Mouse (Mus musculus): ENCODE data around the gene Fam189b. TPM values are rescaled to one million over a fixed set of nuclear protein-coding genes. Genes with fewer than 3 reads are reported as not detected.

The Fam189b gene
- polyA plus RNA-seq, 2 experiments from 2014 or later: 158 to 168 TPM

DNA sequence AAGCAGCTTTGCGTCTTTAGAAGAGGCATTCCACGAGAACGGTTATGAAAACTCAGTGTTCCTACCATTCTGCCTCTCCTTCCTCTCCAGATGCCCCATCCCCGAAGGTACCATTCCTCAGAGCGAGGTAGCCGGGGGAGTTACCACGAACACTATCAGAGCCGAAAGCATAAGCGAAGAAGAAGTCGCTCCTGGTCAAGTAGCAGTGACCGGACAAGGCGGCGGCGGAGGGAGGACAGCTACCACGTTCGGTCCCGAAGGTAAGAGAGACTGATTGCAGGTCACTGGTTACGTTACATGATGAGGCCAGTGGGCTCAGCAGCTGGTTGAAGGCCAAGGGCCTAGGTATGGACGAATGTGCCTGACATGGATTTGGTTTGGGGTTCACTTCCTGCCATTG, 16.0 kb upstream of the Fam189b start:
- ATAC-seq: no peak

DNA sequence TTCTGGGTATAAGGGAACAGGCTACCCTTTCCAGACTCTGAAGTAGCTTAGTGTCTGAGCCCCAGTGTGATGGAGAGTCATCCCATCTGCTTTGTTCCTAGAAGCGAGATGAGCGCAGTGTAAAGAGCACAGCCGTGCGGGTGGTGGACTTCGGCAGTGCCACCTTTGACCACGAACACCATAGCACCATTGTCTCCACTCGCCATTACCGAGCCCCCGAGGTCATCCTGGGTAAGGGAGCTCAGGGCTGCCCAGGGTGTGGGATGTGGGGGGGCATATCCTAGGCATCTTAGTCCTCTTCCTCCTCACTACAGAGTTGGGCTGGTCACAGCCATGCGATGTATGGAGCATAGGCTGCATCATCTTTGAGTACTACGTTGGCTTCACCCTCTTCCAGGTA, 8.1 kb upstream of the Fam189b start:
- ATAC-seq: no peak

DNA sequence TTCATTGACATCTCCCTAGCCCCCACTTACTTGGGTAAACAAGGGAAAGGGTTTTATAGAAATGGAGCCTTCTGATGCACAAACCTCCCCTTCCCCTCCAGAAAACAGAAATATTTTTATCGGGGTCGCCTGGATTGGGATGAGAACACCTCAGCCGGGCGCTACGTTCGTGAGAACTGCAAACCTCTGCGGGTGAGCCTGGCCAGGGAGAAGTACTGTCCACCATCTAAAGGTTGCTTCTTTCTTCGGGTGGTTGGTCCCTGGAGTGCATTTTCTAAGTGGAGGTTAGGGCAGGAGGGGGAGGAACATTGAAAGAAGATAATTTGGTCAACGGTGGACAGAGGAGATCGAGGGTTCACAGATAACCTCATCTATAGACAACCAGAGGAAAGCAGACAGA, 7.4 kb upstream of the Fam189b start:
- ATAC-seq: no peak

GRCm38 (mm10) chr3:89176421-89176820, 6.5 kb upstream of the Fam189b start:
- no peak for ATAC-seq

GRCm38 (mm10) chr3:89177242-89178106, 5.5 kb upstream of the Fam189b start, which contains the start of gene Scamp3:
Gene Scamp3 (plus strand): TSS chr3:89177473.
- ATAC-seq: peak; percentile 97

- no peak for ATAC-seq
Measured at GRCm38 (mm10) chr3:89178107-89178385, 4.9 kb upstream of the Fam189b start.

GRCm38 (mm10) chr3:89179056-89179455, 3.9 kb upstream of the Fam189b start:
- no peak for ATAC-seq

DNA sequence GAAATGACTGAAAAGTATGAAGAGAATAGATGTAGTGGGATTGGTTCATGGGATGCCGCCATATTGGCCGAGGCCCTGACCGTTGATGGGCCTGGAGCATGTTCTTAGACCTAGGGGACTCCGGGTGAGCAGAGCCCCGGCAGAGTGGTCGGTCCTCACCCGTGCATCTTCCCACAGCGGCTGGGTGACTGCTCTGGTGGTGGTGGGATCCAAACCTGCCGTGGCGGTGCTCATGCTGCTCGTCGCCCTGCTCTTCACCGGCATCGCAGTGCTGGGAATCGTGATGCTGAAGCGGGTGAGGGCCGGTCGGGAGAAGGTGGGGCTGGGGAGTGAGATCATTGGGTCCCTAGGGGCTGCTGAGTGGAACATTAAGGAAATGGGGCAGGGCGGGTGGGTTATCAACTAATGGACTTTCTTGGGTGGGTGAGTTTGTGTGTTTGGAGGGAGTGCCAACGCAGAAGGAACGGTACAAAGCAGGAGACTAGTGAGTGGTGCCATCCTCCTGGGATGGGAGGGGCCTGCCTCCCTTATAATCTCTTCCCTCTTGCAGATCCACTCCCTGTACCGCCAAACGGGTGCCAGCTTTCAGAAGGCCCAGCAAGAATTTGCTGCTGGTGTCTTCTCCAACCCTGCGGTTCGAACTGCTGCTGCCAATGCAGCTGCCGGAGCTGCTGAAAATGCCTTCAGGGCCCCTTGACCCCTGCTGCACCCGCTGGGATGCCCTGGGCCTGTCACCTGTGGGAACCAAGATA, 1.0 kb upstream of the Fam189b start:
- ATAC-seq: no peak

DNA sequence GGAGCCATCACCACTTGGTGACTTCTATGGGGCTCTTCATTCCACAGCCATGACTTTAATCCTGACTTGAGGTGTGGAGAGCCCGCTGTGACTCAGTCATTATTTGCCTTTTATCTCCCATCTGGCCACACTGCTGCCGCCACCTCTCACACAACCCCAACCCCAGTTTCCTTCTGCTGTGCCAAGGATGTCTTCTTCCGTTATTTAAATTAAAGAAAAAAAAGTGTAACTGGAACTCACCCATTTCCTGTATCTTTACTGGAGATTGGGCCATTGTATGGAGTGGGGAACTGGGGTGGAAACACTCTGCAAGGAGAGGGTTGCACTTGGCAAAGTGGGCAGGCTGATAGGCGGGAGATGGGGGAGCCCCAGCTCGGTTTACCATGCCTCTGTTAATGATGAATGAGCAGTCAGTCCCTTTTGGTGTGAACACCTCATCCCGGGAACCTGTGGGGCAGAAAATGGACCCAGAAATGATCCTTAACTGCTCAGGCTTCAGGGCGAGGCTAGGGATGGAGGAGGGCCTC, 349 bp upstream of the Fam189b start:
- peak; percentile 17 for ATAC-seq

DNA sequence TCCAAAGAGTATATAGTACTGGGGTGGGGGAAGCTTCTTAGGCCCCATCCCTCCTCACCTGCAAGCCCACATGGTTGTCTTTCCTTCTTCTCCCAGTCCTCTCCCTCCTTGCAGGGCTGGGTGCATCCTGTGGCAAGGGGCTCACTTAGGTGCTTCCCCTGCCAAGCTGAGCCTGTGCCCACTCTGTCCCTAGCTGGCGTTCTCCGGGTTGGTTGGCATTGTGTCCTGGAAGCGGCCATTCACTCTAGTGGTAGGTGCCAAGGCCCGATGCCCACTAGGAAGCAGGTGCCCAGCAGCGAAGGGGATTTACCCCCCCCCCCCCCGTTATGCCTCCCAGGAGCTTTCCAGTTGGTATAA, 994 bp downstream of the Fam189b start:
- ATAC-seq: no peak

DNA sequence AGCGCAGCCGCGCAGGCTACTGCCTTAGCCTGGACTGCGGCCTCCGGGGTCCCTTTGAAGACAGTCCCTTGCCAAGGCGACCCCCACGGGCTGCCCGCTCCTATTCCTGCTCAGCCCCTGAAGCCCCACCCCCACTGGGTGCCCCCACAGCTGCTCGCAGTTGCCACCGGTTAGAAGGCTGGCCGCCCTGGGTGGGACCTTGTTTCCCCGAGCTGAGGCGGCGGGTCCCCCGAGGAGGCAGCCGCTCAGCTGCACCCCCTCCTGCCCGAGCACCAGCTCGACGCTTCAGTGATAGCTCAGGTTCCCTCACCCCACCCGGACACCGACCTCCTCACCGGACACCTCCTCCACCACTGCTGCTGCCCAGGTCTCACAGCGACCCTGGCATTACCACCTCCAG, 4.3 kb downstream of the Fam189b start:
- no peak for ATAC-seq

DNA sequence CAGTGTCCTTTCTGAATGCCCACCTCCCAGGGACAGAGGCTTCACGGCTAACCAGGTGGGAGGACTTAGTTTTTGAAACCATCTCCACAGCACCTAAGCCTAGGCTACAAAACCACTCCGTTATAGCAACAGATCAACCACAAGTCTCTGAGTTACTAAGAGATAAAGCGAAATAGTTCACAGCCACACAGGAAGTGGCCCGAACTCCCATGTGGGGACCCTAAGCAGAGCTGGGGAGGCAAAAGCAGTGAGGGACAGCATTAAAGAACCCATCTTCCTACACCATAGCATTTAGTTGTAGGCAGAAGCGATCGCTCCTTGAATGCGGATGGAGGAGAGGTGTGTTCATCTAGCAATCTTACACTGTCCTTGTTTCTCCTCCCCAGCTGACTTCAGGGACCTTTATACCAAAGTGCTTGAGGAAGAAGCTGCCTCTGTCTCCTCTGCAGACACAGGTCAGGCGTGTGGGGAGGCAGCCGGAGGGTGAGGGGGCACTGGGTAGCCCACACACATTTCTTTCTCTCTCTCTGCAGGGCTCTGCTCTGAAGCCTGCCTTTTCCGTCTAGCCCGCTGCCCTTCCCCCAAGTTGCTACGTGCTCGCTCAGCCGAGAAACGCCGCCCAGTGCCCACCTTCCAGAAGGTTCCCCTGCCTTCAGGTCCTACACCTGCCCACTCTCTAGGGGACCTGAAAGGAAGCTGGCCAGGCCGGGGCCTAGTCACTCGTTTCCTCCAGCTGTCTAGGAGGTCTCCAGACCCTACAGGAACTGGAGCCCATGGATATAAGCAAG, 4.9 kb downstream of the Fam189b start:
- peak; percentile 48 for ATAC-seq

DNA sequence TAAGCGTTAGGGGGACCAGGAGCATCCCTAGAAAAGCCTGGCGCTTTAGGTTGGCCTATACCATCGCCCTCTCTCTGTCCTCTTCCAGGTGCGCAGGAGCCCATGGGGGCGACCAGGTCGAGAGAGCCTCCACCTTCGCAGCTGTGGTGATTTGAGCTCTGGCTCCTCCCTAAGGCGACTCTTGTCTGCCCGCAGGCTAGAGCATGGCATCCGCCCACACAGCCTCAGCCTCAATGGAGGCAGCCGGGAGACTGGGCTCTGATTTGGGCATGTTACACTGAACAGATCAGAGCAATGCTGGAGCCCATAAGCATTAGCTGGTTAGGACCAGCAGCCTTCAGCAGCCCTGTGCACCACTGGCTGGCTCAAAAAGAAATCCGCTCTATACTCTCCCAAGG, 5.5 kb downstream of the Fam189b start:
- ATAC-seq: peak; percentile 42

- peak; percentile 67 for ATAC-seq
Measured at GRCm38 (mm10) chr3:89190436-89190835, 7.5 kb downstream of the Fam189b start.

- ATAC-seq: no peak
Measured at GRCm38 (mm10) chr3:89193351-89193750, 10.4 kb downstream of the Fam189b start.

GRCm38 (mm10) chr3:89193853-89194252, 10.9 kb downstream of the Fam189b start:
- peak; percentile 28 for ATAC-seq

GRCm38 (mm10) chr3:89195979-89196877, 13.3 kb downstream of the Fam189b start:
- peak; percentile 86 for ATAC-seq

GRCm38 (mm10) chr3:89199839-89200238, 16.9 kb downstream of the Fam189b start:
- ATAC-seq: no peak

DNA sequence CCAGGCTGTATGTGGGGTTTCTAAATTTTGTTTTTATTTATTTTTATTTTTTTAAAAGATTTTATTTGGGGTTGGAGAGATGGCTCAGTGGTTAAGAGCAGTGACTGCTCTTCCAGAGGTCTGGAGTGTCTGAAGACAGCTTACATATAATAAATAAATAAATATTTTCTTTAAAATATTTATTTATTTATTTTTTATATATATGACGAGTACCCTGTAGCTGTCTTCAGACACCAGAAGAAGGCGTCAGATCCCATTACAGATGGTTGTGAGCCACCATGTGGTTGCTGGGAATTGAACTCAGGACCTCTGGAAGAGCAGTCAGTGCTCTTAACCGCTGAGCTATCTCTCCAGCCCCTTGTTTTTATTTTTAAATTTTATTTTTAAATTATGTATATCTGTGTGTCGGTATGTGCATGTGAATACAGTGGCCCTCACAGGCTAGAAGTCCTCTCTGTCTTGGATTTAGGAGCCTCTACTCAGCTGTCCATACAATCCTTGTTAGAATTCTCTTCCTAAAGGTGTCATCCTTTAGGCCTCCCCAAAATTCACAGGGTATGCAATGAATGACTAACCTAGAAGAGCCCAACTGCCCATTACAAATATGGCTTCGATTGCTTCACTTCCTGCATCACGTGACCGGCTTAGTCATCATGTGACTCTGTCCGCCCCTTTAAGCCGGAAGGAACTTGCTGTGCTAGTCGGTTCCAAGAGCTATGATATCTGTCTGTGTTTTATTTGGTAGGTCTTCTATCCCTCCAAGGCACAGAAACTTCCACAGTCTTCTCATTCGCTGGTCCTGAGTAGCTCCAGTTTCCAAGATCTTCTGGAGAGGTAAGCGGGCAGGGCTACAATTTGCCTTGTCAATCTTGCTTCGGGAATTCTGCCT, 19.6 kb downstream of the Fam189b start, which contains the start of gene Gba:
Gene Gba (plus strand): TSS at position 676 of the 889 bp plus-strand sequence.
- ATAC-seq: peak; percentile 85

- ATAC-seq: no peak
Measured at GRCm38 (mm10) chr3:89203142-89203514, 20.2 kb downstream of the Fam189b start.

DNA sequence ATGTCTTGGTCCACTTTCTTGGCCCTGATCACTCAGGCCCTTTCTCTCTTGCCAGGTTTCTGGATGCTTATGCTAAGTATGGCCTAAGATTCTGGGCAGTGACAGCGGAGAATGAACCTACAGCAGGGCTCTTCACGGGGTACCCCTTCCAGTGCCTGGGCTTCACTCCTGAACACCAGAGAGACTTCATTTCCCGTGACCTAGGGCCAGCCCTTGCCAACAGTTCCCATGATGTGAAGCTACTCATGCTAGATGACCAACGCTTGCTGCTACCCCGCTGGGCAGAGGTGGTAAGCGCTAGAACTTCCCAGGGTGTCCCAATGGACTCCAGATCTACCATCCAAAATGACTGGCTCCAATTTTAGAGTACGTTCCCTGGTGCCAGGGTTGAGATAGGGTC, 23.1 kb downstream of the Fam189b start:
- ATAC-seq: no peak

Measured in activated CD4-positive, CD25-positive, alpha-beta regulatory T cell, adult 4 months (primary cell).